Mouse (Mus musculus): ENCODE data around the gene Car10. TPM values are rescaled to one million over a fixed set of nuclear protein-coding genes. Genes with fewer than 3 reads are reported as not detected.

Gene Car10
- polyA plus RNA-seq, 1 experiment from 2014 or later = 0.20 TPM

- H3K27me3 ChIP-seq (replicated peaks; ENCODE audit: control insufficient read depth, insufficient read depth, low read length) = no peaks in the 10 kb centered on the region
- H3K36me3 ChIP-seq (ENCODE audit: control insufficient read depth, insufficient read depth) = no peaks in the 10 kb centered on the region
- H3K4me3 ChIP-seq (ENCODE audit: low read depth, low read length) = no peak overlapping the region
- no peak for ATAC-seq
- no peak overlapping the region for H3K27ac ChIP-seq (ENCODE audit: low read depth, low read length)
- H3K9me3 ChIP-seq (ENCODE audit: control insufficient read depth) = no peaks in the 10 kb centered on the region
- 49% methylated on average over 1 of the region's 1 CpGs for WGBS
- H3K9ac ChIP-seq (ENCODE audit: low read depth, low read length) = no peak overlapping the region
- no peak for TF ChIP-seq CTCF (IDR thresholded peaks at IDR 0.05; ENCODE audit: low read depth)
- no peaks in the 10 kb centered on the region for H3K4me1 ChIP-seq (replicated peaks; ENCODE audit: control insufficient read depth, insufficient read depth, low read length)
- H3K4me2 ChIP-seq (replicated peaks; ENCODE audit: low read depth) = no peak overlapping the region
These were observed 11.6 kb downstream of the Car10 start for GRCm38 (mm10) chr11:93109451-93109850.

- TF ChIP-seq CTCF (IDR thresholded peaks at IDR 0.05; ENCODE audit: low read depth) = no peak
- H3K4me2 ChIP-seq (replicated peaks; ENCODE audit: low read depth) = no peak overlapping the region
These were observed 23.1 kb downstream of the Car10 start for GRCm38 (mm10) chr11:93120766-93121415.

GRCm38 (mm10) chr11:93123691-93124090 is 25.9 kb downstream of the Car10 start:
- H3K9ac ChIP-seq (ENCODE audit: low read depth, low read length) = no peak overlapping the region
- no peak overlapping the region for H3K4me2 ChIP-seq (replicated peaks; ENCODE audit: low read depth)
- no peaks in the 10 kb centered on the region for H3K4me1 ChIP-seq (replicated peaks; ENCODE audit: control insufficient read depth, insufficient read depth, low read length)
- H3K4me3 ChIP-seq (ENCODE audit: low read depth, low read length) = no peak overlapping the region
- WGBS = 74% methylated on average over 4 of the region's 4 CpGs
- no peak overlapping the region for H3K27ac ChIP-seq (ENCODE audit: low read depth, low read length)
- no peaks in the 10 kb centered on the region for H3K36me3 ChIP-seq (ENCODE audit: control insufficient read depth, insufficient read depth)
- H3K27me3 ChIP-seq (replicated peaks; ENCODE audit: control insufficient read depth, insufficient read depth, low read length) = no peaks in the 10 kb centered on the region
- TF ChIP-seq CTCF (IDR thresholded peaks at IDR 0.05; ENCODE audit: low read depth) = no peak
- H3K9me3 ChIP-seq (ENCODE audit: control insufficient read depth) = no peaks in the 10 kb centered on the region
- no peak for ATAC-seq

More at GRCm38 (mm10) chr11:93120766-93121415, 23.1 kb downstream of the Car10 start:
- 70% methylated on average over 10 of the region's 10 CpGs for WGBS
- Histone ChIP-seq H3K9ac (ENCODE audit: low read depth, low read length) (no peak overlapping the region), H3K36me3 (ENCODE audit: control insufficient read depth, insufficient read depth) (no peaks in the 10 kb centered on the region), H3K4me1 (replicated peaks; ENCODE audit: control insufficient read depth, insufficient read depth, low read length) (no peaks in the 10 kb centered on the region), H3K9me3 (ENCODE audit: control insufficient read depth) (no peaks in the 10 kb centered on the region), H3K27ac (ENCODE audit: low read depth, low read length) (no peak overlapping the region), H3K27me3 (replicated peaks; ENCODE audit: control insufficient read depth, insufficient read depth, low read length) (no peaks in the 10 kb centered on the region), H3K4me3 (ENCODE audit: low read depth, low read length) (no peak overlapping the region)
- no peak for ATAC-seq

- no peak for TF ChIP-seq CTCF (IDR thresholded peaks at IDR 0.05; ENCODE audit: low read depth)
- WGBS = 83% methylated on average over 3 of the region's 3 CpGs
- no peak overlapping the region for H3K27ac ChIP-seq (ENCODE audit: low read depth, low read length)
- no peaks in the 10 kb centered on the region for H3K36me3 ChIP-seq (ENCODE audit: control insufficient read depth, insufficient read depth)
- ATAC-seq = no peak
- H3K9ac ChIP-seq (ENCODE audit: low read depth, low read length) = no peak overlapping the region
- H3K9me3 ChIP-seq (ENCODE audit: control insufficient read depth) = no peaks in the 10 kb centered on the region
- no peaks in the 10 kb centered on the region for H3K27me3 ChIP-seq (replicated peaks; ENCODE audit: control insufficient read depth, insufficient read depth, low read length)
- no peak overlapping the region for H3K4me2 ChIP-seq (replicated peaks; ENCODE audit: low read depth)
- no peaks in the 10 kb centered on the region for H3K4me1 ChIP-seq (replicated peaks; ENCODE audit: control insufficient read depth, insufficient read depth, low read length)
- no peak overlapping the region for H3K4me3 ChIP-seq (ENCODE audit: low read depth, low read length)
These were observed 28.6 kb downstream of the Car10 start for GRCm38 (mm10) chr11:93126466-93126865.

- Histone ChIP-seq H3K36me3 (ENCODE audit: control insufficient read depth, insufficient read depth) (no peaks in the 10 kb centered on the region), H3K4me1 (replicated peaks; ENCODE audit: control insufficient read depth, insufficient read depth, low read length) (no peaks in the 10 kb centered on the region), H3K4me2 (replicated peaks; ENCODE audit: low read depth) (no peak overlapping the region), H3K27me3 (replicated peaks; ENCODE audit: control insufficient read depth, insufficient read depth, low read length) (no peaks in the 10 kb centered on the region), H3K9me3 (ENCODE audit: control insufficient read depth) (no peaks in the 10 kb centered on the region), H3K9ac (ENCODE audit: low read depth, low read length) (no peak overlapping the region), H3K27ac (ENCODE audit: low read depth, low read length) (no peak overlapping the region), H3K4me3 (ENCODE audit: low read depth, low read length) (no peak overlapping the region)
- 67% methylated on average over 2 of the region's 2 CpGs for WGBS
- no peak for TF ChIP-seq CTCF (IDR thresholded peaks at IDR 0.05; ENCODE audit: low read depth)
- ATAC-seq = no peak
These were observed 30.7 kb downstream of the Car10 start for GRCm38 (mm10) chr11:93128481-93128880.

- 88% methylated on average over 1 of the region's 1 CpGs for WGBS
- ATAC-seq = no peak
- H3K9ac ChIP-seq (ENCODE audit: low read depth, low read length) = no peak overlapping the region
- no peaks in the 10 kb centered on the region for H3K9me3 ChIP-seq (ENCODE audit: control insufficient read depth)
- no peaks in the 10 kb centered on the region for H3K4me1 ChIP-seq (replicated peaks; ENCODE audit: control insufficient read depth, insufficient read depth, low read length)
- no peak overlapping the region for H3K4me3 ChIP-seq (ENCODE audit: low read depth, low read length)
- no peaks in the 10 kb centered on the region for H3K27me3 ChIP-seq (replicated peaks; ENCODE audit: control insufficient read depth, insufficient read depth, low read length)
- no peak for TF ChIP-seq CTCF (IDR thresholded peaks at IDR 0.05; ENCODE audit: low read depth)
- no peaks in the 10 kb centered on the region for H3K36me3 ChIP-seq (ENCODE audit: control insufficient read depth, insufficient read depth)
- no peak overlapping the region for H3K4me2 ChIP-seq (replicated peaks; ENCODE audit: low read depth)
- no peak overlapping the region for H3K27ac ChIP-seq (ENCODE audit: low read depth, low read length)
These were observed 40.0 kb downstream of the Car10 start for GRCm38 (mm10) chr11:93137841-93138240.

Measured in intestine, postnatal 0 days (tissue).